Mouse (Mus musculus): ENCODE results near the gene Ntan1. TPM values are rescaled to one million over a fixed set of nuclear protein-coding genes. Genes with fewer than 3 reads are reported as not detected.

The Ntan1 gene
- polyA plus RNA-seq, 1 experiment = 45.9 TPM

DNA sequence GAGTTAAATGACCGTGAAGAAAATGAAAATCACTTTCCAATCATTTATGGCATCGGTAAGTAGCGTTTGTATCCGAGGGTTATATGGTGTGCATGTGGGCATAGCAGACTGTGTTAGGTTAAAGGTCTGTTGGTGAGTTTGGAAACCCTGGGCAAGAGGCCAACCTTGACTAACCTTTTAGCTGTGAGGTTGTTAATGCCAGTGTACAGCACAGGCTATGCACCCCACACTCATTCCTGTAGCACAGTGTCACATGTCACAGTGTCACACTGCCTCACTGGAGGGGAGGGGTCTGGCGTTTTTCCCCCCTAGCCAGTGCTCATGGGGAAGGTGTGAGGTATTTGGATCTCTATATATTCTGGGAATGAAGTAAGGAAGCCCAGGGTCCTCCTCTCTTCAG is 13.0 kb downstream of the Ntan1 start:
- TF ChIP-seq CTCF (IDR thresholded peaks at IDR 0.05; ENCODE audit: extremely low read depth, insufficient read length, insufficient replicate concordance, low read depth, low read length) (no peak), POLR2A (IDR thresholded peaks at IDR 0.05; ENCODE audit: low read depth, low read length) (no peak)
- Histone ChIP-seq H3K4me3 (ENCODE audit: low read depth, low read length) (no peak overlapping the region), H3K36me3 (ENCODE audit: control insufficient read depth, insufficient read depth, low read length) (peaks cover 71% of the 10 kb centered on the region), H3K4me1 (ENCODE audit: control insufficient read depth, insufficient read depth, insufficient read length, low read length) (peaks cover 11% of the 10 kb centered on the region), H3K27ac (ENCODE audit: insufficient read depth, low read depth, low read length) (peak overlapping the region; percentile 31; the same call in 1 of the 2 replicates), H3K27me3 (ENCODE audit: control insufficient read depth, insufficient read depth, low read length) (no peaks in the 10 kb centered on the region)
- WGBS = 28% methylated on average over 5 of the region's 5 CpGs

GRCm38 (mm10) chr16:13834382-13834781 is 15.7 kb downstream of the Ntan1 start:
- peaks cover 13% of the 10 kb centered on the region for H3K4me1 ChIP-seq (ENCODE audit: control insufficient read depth, insufficient read depth, insufficient read length, low read length)
- peaks cover 83% of the 10 kb centered on the region for H3K36me3 ChIP-seq (ENCODE audit: control insufficient read depth, insufficient read depth, low read length)
- H3K27ac ChIP-seq (ENCODE audit: insufficient read depth, low read depth, low read length) = peak overlapping the region; percentile 56
- no peak overlapping the region for H3K4me3 ChIP-seq (ENCODE audit: low read depth, low read length)
- H3K27me3 ChIP-seq (ENCODE audit: control insufficient read depth, insufficient read depth, low read length) = no peaks in the 10 kb centered on the region
- TF ChIP-seq POLR2A (IDR thresholded peaks at IDR 0.05; ENCODE audit: low read depth, low read length) = no peak
- TF ChIP-seq CTCF (IDR thresholded peaks at IDR 0.05; ENCODE audit: extremely low read depth, insufficient read length, insufficient replicate concordance, low read depth, low read length) = no peak
- 45% methylated on average over 5 of the region's 5 CpGs for WGBS

DNA sequence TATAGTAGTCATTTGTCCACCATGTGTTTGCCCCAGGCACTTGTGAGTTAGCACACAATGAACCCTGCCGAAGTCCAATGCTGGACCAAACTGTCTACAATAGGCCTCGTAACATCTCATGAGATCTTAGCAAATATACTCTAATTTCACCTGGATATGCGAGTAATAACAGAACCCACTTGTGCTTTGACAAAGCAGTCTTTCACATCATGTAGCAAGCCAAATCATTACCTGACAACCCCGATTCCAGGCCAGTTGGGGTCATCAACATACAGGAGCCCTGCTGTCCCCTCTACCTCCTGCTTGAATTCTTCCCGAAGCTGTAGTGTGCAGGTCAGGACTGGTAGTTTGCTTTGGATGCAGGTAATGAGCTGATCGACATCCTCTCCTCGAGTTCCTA is 21.4 kb downstream of the Ntan1 start:
- Histone ChIP-seq H3K27ac (ENCODE audit: insufficient read depth, low read depth, low read length) (no peak overlapping the region), H3K27me3 (ENCODE audit: control insufficient read depth, insufficient read depth, low read length) (no peaks in the 10 kb centered on the region), H3K4me3 (ENCODE audit: low read depth, low read length) (no peak overlapping the region), H3K4me1 (ENCODE audit: control insufficient read depth, insufficient read depth, insufficient read length, low read length) (peaks cover 2% of the 10 kb centered on the region; the same call in 1 of the 2 replicates), H3K36me3 (ENCODE audit: control insufficient read depth, insufficient read depth, low read length) (peaks cover 84% of the 10 kb centered on the region)
- TF ChIP-seq POLR2A (IDR thresholded peaks at IDR 0.05; ENCODE audit: low read depth, low read length) (no peak), CTCF (IDR thresholded peaks at IDR 0.05; ENCODE audit: extremely low read depth, insufficient read length, insufficient replicate concordance, low read depth, low read length) (no peak)
- 88% methylated on average over 7 of the region's 7 CpGs for WGBS

DNA sequence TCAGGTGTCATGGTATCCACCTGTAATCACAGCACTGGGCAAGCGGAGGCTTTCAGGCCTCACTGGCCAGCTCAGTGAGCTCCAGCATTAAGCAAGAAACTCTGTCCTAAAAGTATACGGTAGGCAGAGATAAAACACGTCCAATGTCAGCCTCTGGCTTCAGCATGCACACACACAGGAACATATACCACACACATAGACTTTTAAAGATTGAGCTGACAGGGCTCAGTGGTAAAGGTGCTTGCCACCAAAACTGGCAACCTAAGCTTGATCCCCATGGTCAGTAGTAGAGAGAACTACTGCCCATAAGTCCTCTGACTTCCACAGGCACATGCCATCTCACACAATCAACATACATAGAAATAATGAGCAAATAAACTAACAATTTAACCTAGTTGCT is 22.3 kb downstream of the Ntan1 start:
- no peaks in the 10 kb centered on the region for H3K27me3 ChIP-seq (ENCODE audit: control insufficient read depth, insufficient read depth, low read length)
- H3K4me1 ChIP-seq (ENCODE audit: control insufficient read depth, insufficient read depth, insufficient read length, low read length) = peaks cover 2% of the 10 kb centered on the region; the same call in 1 of the 2 replicates
- no peak for TF ChIP-seq POLR2A (IDR thresholded peaks at IDR 0.05; ENCODE audit: low read depth, low read length)
- TF ChIP-seq CTCF (IDR thresholded peaks at IDR 0.05; ENCODE audit: extremely low read depth, insufficient read length, insufficient replicate concordance, low read depth, low read length) = no peak
- H3K27ac ChIP-seq (ENCODE audit: insufficient read depth, low read depth, low read length) = no peak overlapping the region
- H3K36me3 ChIP-seq (ENCODE audit: control insufficient read depth, insufficient read depth, low read length) = peaks cover 84% of the 10 kb centered on the region
- H3K4me3 ChIP-seq (ENCODE audit: low read depth, low read length) = no peak overlapping the region
- WGBS = 92% methylated on average over 3 of the region's 3 CpGs

DNA sequence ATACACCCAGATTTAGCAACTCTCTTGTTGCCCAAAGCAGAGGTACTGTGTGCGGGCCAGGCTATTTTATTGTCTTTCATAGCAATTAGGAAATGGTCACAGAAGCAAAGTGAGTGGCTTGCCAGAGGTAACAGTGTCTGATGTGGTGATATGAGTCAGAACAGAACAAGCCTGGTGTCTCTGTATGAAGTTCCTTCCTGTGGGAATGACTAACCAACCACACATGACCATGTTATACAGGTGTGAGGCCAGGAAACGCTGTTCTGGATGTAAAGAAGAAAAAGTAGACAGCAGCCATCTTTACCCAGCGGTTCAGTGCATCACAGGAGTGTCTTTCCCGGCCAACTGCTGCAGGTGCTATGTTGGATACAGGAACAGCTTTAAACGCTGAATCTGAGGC is 26.4 kb downstream of the Ntan1 start:
- Histone ChIP-seq H3K27me3 (ENCODE audit: control insufficient read depth, insufficient read depth, low read length) (no peaks in the 10 kb centered on the region), H3K27ac (ENCODE audit: insufficient read depth, low read depth, low read length) (no peak overlapping the region), H3K4me1 (ENCODE audit: control insufficient read depth, insufficient read depth, insufficient read length, low read length) (peaks cover 2% of the 10 kb centered on the region; the same call in 1 of the 2 replicates), H3K4me3 (ENCODE audit: low read depth, low read length) (no peak overlapping the region), H3K36me3 (ENCODE audit: control insufficient read depth, insufficient read depth, low read length) (peaks cover 70% of the 10 kb centered on the region)
- no peak for TF ChIP-seq POLR2A (IDR thresholded peaks at IDR 0.05; ENCODE audit: low read depth, low read length)
- TF ChIP-seq CTCF (IDR thresholded peaks at IDR 0.05; ENCODE audit: extremely low read depth, insufficient read length, insufficient replicate concordance, low read depth, low read length) = no peak
- WGBS = 92% methylated on average over 5 of the region's 5 CpGs

- Histone ChIP-seq H3K4me1 (ENCODE audit: control insufficient read depth, insufficient read depth, insufficient read length, low read length) (peaks cover 2% of the 10 kb centered on the region; the same call in 1 of the 2 replicates), H3K36me3 (ENCODE audit: control insufficient read depth, insufficient read depth, low read length) (peaks cover 55% of the 10 kb centered on the region), H3K27ac (ENCODE audit: insufficient read depth, low read depth, low read length) (no peak overlapping the region), H3K4me3 (ENCODE audit: low read depth, low read length) (no peak overlapping the region), H3K27me3 (ENCODE audit: control insufficient read depth, insufficient read depth, low read length) (no peaks in the 10 kb centered on the region)
- WGBS = 97% methylated on average over 1 of the region's 1 CpGs
- TF ChIP-seq CTCF (IDR thresholded peaks at IDR 0.05; ENCODE audit: extremely low read depth, insufficient read length, insufficient replicate concordance, low read depth, low read length) = no peak
- no peak for TF ChIP-seq POLR2A (IDR thresholded peaks at IDR 0.05; ENCODE audit: low read depth, low read length)
Measured at GRCm38 (mm10) chr16:13846675-13847074, 28.0 kb downstream of the Ntan1 start.

- no peak for TF ChIP-seq CTCF (IDR thresholded peaks at IDR 0.05; ENCODE audit: extremely low read depth, insufficient read length, insufficient replicate concordance, low read depth, low read length)
- TF ChIP-seq POLR2A (IDR thresholded peaks at IDR 0.05; ENCODE audit: low read depth, low read length) = no peak
- no peaks in the 10 kb centered on the region for H3K27me3 ChIP-seq (ENCODE audit: control insufficient read depth, insufficient read depth, low read length)
- WGBS = 23% methylated on average over 2 of the region's 2 CpGs
- peaks cover 50% of the 10 kb centered on the region for H3K36me3 ChIP-seq (ENCODE audit: control insufficient read depth, insufficient read depth, low read length)
- peaks cover 2% of the 10 kb centered on the region; the same call in 1 of the 2 replicates for H3K4me1 ChIP-seq (ENCODE audit: control insufficient read depth, insufficient read depth, insufficient read length, low read length)
- H3K27ac ChIP-seq (ENCODE audit: insufficient read depth, low read depth, low read length) = no peak overlapping the region
- H3K4me3 ChIP-seq (ENCODE audit: low read depth, low read length) = no peak overlapping the region
Measured at GRCm38 (mm10) chr16:13848310-13848709, 29.7 kb downstream of the Ntan1 start.
